Mouse (Mus musculus) heart, embryonic 16.5 days (tissue): ENCODE measurements around the gene Trib3. TPM values are rescaled to one million over a fixed set of nuclear protein-coding genes. Genes with fewer than 3 reads are reported as not detected.
"Not testable (repeated sequence)": the region's sequence is repeated elsewhere in the genome, so short reads cannot be mapped to it uniquely, and the experiment has no call there.

ENCODE experiments used
- ATAC-seq: fragments of 200-750 bp; cut with Nextera tagmentation; replicated peaks from 2 replicates; pipeline ENCODE4 v1.8.0; 2017; ENCODE audit warnings: moderate number of reproducible peaks; ENCODE audit not compliant: insufficient read depth, low FRiP score; ENCODE audit errors: extremely low read depth
- H3K27ac ChIP-seq: fragments of 300-500 bp; sonication (generic); 2 replicates; pipeline ENCODE4 v1.5.1; 2014; ENCODE audit warnings: mild to moderate bottlenecking, low read length, control low read depth, moderate library complexity
- H3K27me3 ChIP-seq: fragments of 300-500 bp; sonication (generic); 2 replicates; pipeline ENCODE4 v1.6.1; 2014; ENCODE audit warnings: low read length, mixed read lengths; ENCODE audit not compliant: control insufficient read depth, insufficient read depth
- H3K36me3 ChIP-seq: fragments of 300-500 bp; sonication (generic); 2 replicates; pipeline ENCODE4 v1.6.1; 2014; ENCODE audit not compliant: control insufficient read depth, insufficient read depth
- H3K4me1 ChIP-seq: fragments of 300-500 bp; sonication (generic); 2 replicates; pipeline ENCODE4 v1.6.1; 2014; ENCODE audit warnings: low read length, mixed read lengths; ENCODE audit not compliant: control insufficient read depth, insufficient read depth
- H3K4me2 ChIP-seq: fragments of 300-500 bp; sonication (generic); 2 replicates; pipeline ENCODE4 v1.6.1; 2014; ENCODE audit warnings: low read depth, mild to moderate bottlenecking, control low read depth, low read length
- H3K4me3 ChIP-seq: fragments of 300-500 bp; sonication (generic); 2 replicates; pipeline ENCODE4 v1.5.1; 2014; ENCODE audit warnings: mild to moderate bottlenecking, control low read depth, low read length
- H3K9ac ChIP-seq: fragments of 300-500 bp; sonication (generic); 2 replicates; pipeline ENCODE4 v1.6.1; 2014; ENCODE audit warnings: low read length, control low read depth
- H3K9me3 ChIP-seq: fragments of 300-500 bp; sonication (generic); replicated peaks from 2 replicates; pipeline ENCODE4 v1.6.1; 2016; ENCODE audit warnings: low read length; ENCODE audit not compliant: control insufficient read depth
- WGBS: fragments of 180-500 bp; shearing (Covaris S2); extraction: QIAGEN DNeasy Blood & Tissue Kit; methylation state at CpG from one replicate; pipeline ENCODE4 v1.1.7; 2014; 5-methylcytosine and 5-hydroxymethylcytosine counted together
- polyA plus RNA-seq: library from polyadenylated mRNA; unstranded; fragments of >200 nt; fragmentation: Nextera tagmentation; extraction: Ambion mirVana; gene quantifications from 2 replicates; pipeline ENCODE4 v1.2.1, GENCODE M21; 2015

Trib3 gene
- polyA plus RNA-seq, 1 experiment from 2014 or later = 3.3 TPM

GRCm38 (mm10) chr2:152372104-152372503 lies 28.3 kb upstream of the Trib3 start:
- 71% methylated on average over 7 of the region's 7 CpGs for WGBS
- no peak overlapping the region for H3K27ac ChIP-seq
- ATAC-seq = no peak
- no peak overlapping the region for H3K4me3 ChIP-seq
- H3K4me2 ChIP-seq = no peak overlapping the region
- peaks cover 6% of the 10 kb centered on the region for H3K4me1 ChIP-seq
- H3K36me3 ChIP-seq = no peaks in the 10 kb centered on the region
- H3K9ac ChIP-seq = no peak overlapping the region
- peaks cover 13% of the 10 kb centered on the region for H3K27me3 ChIP-seq
- H3K9me3 ChIP-seq = no peaks in the 10 kb centered on the region

GRCm38 (mm10) chr2:152368532-152369140 lies 24.8 kb upstream of the Trib3 start:
- H3K4me2 ChIP-seq = peak overlapping the region; percentile 24; the same call in 1 of the 2 replicates
- H3K4me1 ChIP-seq = peaks cover 4% of the 10 kb centered on the region
- ATAC-seq = peak; percentile 29; the same call in 1 of the 2 replicates
- H3K4me3 ChIP-seq = no peak overlapping the region
- 27% methylated on average over 14 of the region's 14 CpGs for WGBS
- no peak overlapping the region for H3K9ac ChIP-seq
- no peaks in the 10 kb centered on the region for H3K9me3 ChIP-seq
- H3K27me3 ChIP-seq = no peaks in the 10 kb centered on the region
- no peaks in the 10 kb centered on the region for H3K36me3 ChIP-seq
- no peak overlapping the region for H3K27ac ChIP-seq

GRCm38 (mm10) chr2:152367917-152368316 lies 24.1 kb upstream of the Trib3 start:
- H3K27ac ChIP-seq = no peak overlapping the region
- H3K4me3 ChIP-seq = no peak overlapping the region
- no peak overlapping the region for H3K4me2 ChIP-seq
- ATAC-seq = no peak
- no peak overlapping the region for H3K9ac ChIP-seq
- H3K36me3 ChIP-seq = no peaks in the 10 kb centered on the region
- H3K4me1 ChIP-seq = peaks cover 7% of the 10 kb centered on the region
- H3K9me3 ChIP-seq = no peaks in the 10 kb centered on the region
- H3K27me3 ChIP-seq = no peaks in the 10 kb centered on the region
- WGBS = 64% methylated on average over 5 of the region's 5 CpGs

- Histone ChIP-seq H3K27ac (peak overlapping the region; percentile 88), H3K9me3 (no peaks in the 10 kb centered on the region), H3K4me2 (peak overlapping the region; percentile 53), H3K36me3 (no peaks in the 10 kb centered on the region), H3K4me1 (peaks cover 22% of the 10 kb centered on the region), H3K4me3 (peak overlapping the region; percentile 24; the same call in 1 of the 2 replicates), H3K9ac (peak overlapping the region; percentile 25), H3K27me3 (no peaks in the 10 kb centered on the region)
- 8% methylated on average over 17 of the region's 17 CpGs for WGBS
- ATAC-seq = peak; percentile 79
Measured at GRCm38 (mm10) chr2:152363245-152364147, 19.7 kb upstream of the Trib3 start.

GRCm38 (mm10) chr2:152361193-152361592 lies 17.4 kb upstream of the Trib3 start:
- no peak overlapping the region for H3K4me2 ChIP-seq
- no peaks in the 10 kb centered on the region for H3K36me3 ChIP-seq
- 85% methylated on average over 8 of the region's 8 CpGs for WGBS
- H3K4me1 ChIP-seq = peaks cover 22% of the 10 kb centered on the region
- no peak overlapping the region for H3K9ac ChIP-seq
- ATAC-seq = no peak
- no peak overlapping the region for H3K4me3 ChIP-seq
- H3K27me3 ChIP-seq = no peaks in the 10 kb centered on the region
- H3K9me3 ChIP-seq = no peaks in the 10 kb centered on the region
- H3K27ac ChIP-seq = peak overlapping the region; percentile 74; the same call in 1 of the 2 replicates

GRCm38 (mm10) chr2:152360271-152360775 lies 16.5 kb upstream of the Trib3 start:
- H3K36me3 ChIP-seq = no peaks in the 10 kb centered on the region
- H3K9me3 ChIP-seq = no peaks in the 10 kb centered on the region
- H3K4me1 ChIP-seq = peaks cover 22% of the 10 kb centered on the region
- ATAC-seq = peak; percentile 56
- H3K4me2 ChIP-seq = peak overlapping the region; percentile 21; the same call in 1 of the 2 replicates
- WGBS = 33% methylated on average over 7 of the region's 7 CpGs
- no peaks in the 10 kb centered on the region for H3K27me3 ChIP-seq
- no peak overlapping the region for H3K4me3 ChIP-seq
- peak overlapping the region; percentile 74 for H3K27ac ChIP-seq
- H3K9ac ChIP-seq = no peak overlapping the region; the same call in none of the 2 replicates

GRCm38 (mm10) chr2:152359616-152360015 lies 15.8 kb upstream of the Trib3 start:
- H3K9ac ChIP-seq = no peak overlapping the region; the same call in 1 of the 2 replicates
- 54% methylated on average over 5 of the region's 5 CpGs for WGBS

GRCm38 (mm10) chr2:152358977-152359376 lies 15.1 kb upstream of the Trib3 start:
- H3K9ac ChIP-seq, H3K4me2 ChIP-seq, H3K27me3 ChIP-seq, H3K27ac ChIP-seq, H3K36me3 ChIP-seq, ATAC-seq, H3K9me3 ChIP-seq, H3K4me3 ChIP-seq: not testable (repeated sequence)
- 76% methylated on average over 5 of the region's 5 CpGs for WGBS
- peaks cover 22% of the 10 kb centered on the region for H3K4me1 ChIP-seq

More at GRCm38 (mm10) chr2:152359616-152360015, 15.8 kb upstream of the Trib3 start:
- no peak for ATAC-seq
- Histone ChIP-seq H3K4me1 (peaks cover 22% of the 10 kb centered on the region), H3K4me2 (no peak overlapping the region), H3K9me3 (no peaks in the 10 kb centered on the region), H3K4me3 (no peak overlapping the region), H3K36me3 (no peaks in the 10 kb centered on the region), H3K27me3 (no peaks in the 10 kb centered on the region), H3K27ac (peak overlapping the region; percentile 74)

GRCm38 (mm10) chr2:152357254-152357653 lies 13.4 kb upstream of the Trib3 start:
- 86% methylated on average over 3 of the region's 3 CpGs for WGBS
- no peak overlapping the region for H3K9ac ChIP-seq
- no peak for ATAC-seq
- H3K27ac ChIP-seq = no peak overlapping the region
- H3K36me3 ChIP-seq = no peaks in the 10 kb centered on the region
- peaks cover 14% of the 10 kb centered on the region for H3K4me1 ChIP-seq
- no peak overlapping the region for H3K4me3 ChIP-seq
- H3K4me2 ChIP-seq = no peak overlapping the region
- H3K27me3 ChIP-seq = no peaks in the 10 kb centered on the region
- no peaks in the 10 kb centered on the region for H3K9me3 ChIP-seq
